ENCODE assay signal across 20 mouse cellular contexts in the genomic region with DNA sequence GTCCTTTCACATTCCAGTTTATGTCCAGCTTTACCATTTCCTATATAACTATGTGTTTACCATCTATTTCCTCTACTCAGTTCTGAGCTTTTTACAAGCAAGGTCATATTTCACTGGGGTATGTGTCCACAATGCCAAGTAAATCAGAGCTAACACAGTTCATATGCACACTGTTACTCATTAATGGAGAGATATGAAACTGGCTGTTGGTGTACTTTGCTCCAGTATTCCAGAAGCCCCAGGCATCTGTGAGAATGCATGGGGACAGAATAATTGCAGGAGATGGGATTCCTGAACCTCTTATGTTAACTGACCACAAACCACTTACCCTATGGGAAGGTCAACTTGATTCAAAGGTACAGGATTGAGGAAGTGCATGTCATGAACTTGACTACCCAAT.
"Had no signal": no experiment of that assay in that cellular context is flagged by ENCODE, and none has a peak within 500 bp of the region (broad histone marks: within the 10 kb centered on the region; RNA-seq: fewer than 3 reads in every experiment).

No protein-coding gene starts in this region.

- ATAC-seq: hindbrain, postnatal 0 days; inflammation-experienced regulatory T-cells, adult 6 months; midbrain, embryonic 15.5 days had no signal

- H3K4me1 ChIP-seq: liver, embryonic 13.5 days; midbrain, embryonic 12.5 days; midbrain, embryonic 15.5 days; neural tube, embryonic 12.5 days had no signal

- DNase-seq: kidney, adult 9 months; kidney, postnatal 10 days; layer of hippocampus, adult 9-11 months; layer of hippocampus, postnatal 36 days; liver, embryonic 13.5 days; lung, adult 2 months; lung, postnatal 14 days; lung, postnatal 4 days; right cerebral cortex, adult 18-20 months; right cerebral cortex, postnatal 14 days; spleen, adult 18-20 months; thymus, postnatal 25 days had no signal

- H3K27me3 ChIP-seq: liver, embryonic 13.5 days; midbrain, embryonic 12.5 days; midbrain, embryonic 15.5 days; neural tube, embryonic 12.5 days; neural tube, embryonic 15.5 days had no signal

- H3K27ac ChIP-seq: hindbrain, postnatal 0 days; layer of hippocampus, adult 2 months; left cerebral cortex, adult 2 months; liver, embryonic 13.5 days; midbrain, embryonic 12.5 days; midbrain, embryonic 15.5 days; neural tube, embryonic 12.5 days; neural tube, embryonic 15.5 days had no signal

- H3K9me3 ChIP-seq: liver, embryonic 13.5 days; midbrain, embryonic 12.5 days; midbrain, embryonic 15.5 days; neural tube, embryonic 12.5 days; neural tube, embryonic 15.5 days had no signal

- H3K36me3 ChIP-seq: liver, embryonic 13.5 days; midbrain, embryonic 12.5 days; midbrain, embryonic 15.5 days; neural tube, embryonic 12.5 days; neural tube, embryonic 15.5 days had no signal

- H3K4me3 ChIP-seq: layer of hippocampus, adult 2 months; left cerebral cortex, adult 2 months; liver, embryonic 13.5 days; midbrain, embryonic 12.5 days; midbrain, embryonic 15.5 days; neural tube, embryonic 12.5 days; neural tube, embryonic 15.5 days had no signal

- H3K9ac ChIP-seq: liver, embryonic 13.5 days; midbrain, embryonic 12.5 days; midbrain, embryonic 15.5 days; neural tube, embryonic 12.5 days; neural tube, embryonic 15.5 days had no signal

- H3K4me2 ChIP-seq: liver, embryonic 13.5 days; midbrain, embryonic 12.5 days; midbrain, embryonic 15.5 days; neural tube, embryonic 12.5 days; neural tube, embryonic 15.5 days had no signal
